Mouse (Mus musculus) C2C12 (cell line): Measurements from ENCODE around the gene Il3ra. TPM values are rescaled to one million over a fixed set of nuclear protein-coding genes. Genes with fewer than 3 reads are reported as not detected.

Source experiments
- H3K27me3 ChIP-seq: one replicate; pipeline ENCODE4 v1.6.1; 2011; ENCODE audit not compliant: control insufficient read depth, insufficient read depth, insufficient read length
- H3K36me3 ChIP-seq: one replicate; pipeline ENCODE4 v1.6.1; 2011; ENCODE audit not compliant: control insufficient read depth, insufficient read depth
- H3K4me3 ChIP-seq: one replicate; pipeline ENCODE4 v1.5.1; 2011; ENCODE audit warnings: mild to moderate bottlenecking, control low read depth; ENCODE audit not compliant: poor library complexity, insufficient read depth, severe bottlenecking
- H3K79me2 ChIP-seq: one replicate; pipeline ENCODE4 v1.6.1; 2011; ENCODE audit not compliant: control insufficient read depth, insufficient read depth
- H3K79me3 ChIP-seq: one replicate; pipeline ENCODE4 v1.6.1; 2011; ENCODE audit warnings: low read depth, control low read depth
- H3ac ChIP-seq: one replicate; pipeline ENCODE3; 2011; ENCODE audit warnings: low read depth; ENCODE audit not compliant: control insufficient read depth, insufficient read length
- CEBPB ChIP-seq: IDR thresholded peaks from one replicate; pipeline ENCODE4 v1.6.1; 2011; ENCODE audit warnings: low read depth, mild to moderate bottlenecking, control low read depth, moderate library complexity
- CTCF ChIP-seq: IDR thresholded peaks from one replicate; pipeline ENCODE4 v1.5.1; 2011; ENCODE audit not compliant: control insufficient read depth, insufficient read depth, insufficient read length
- FOSL1 ChIP-seq: IDR thresholded peaks from one replicate; pipeline ENCODE4 v1.8.0; 2011; ENCODE audit warnings: mild to moderate bottlenecking, low read length; ENCODE audit not compliant: poor library complexity, insufficient read depth, severe bottlenecking
- MAX ChIP-seq: IDR thresholded peaks from one replicate; pipeline ENCODE4 v1.6.1; 2011; ENCODE audit warnings: mild to moderate bottlenecking, control low read depth
- MYOD1 ChIP-seq: IDR thresholded peaks from one replicate; pipeline ENCODE4 v1.6.1; 2011; ENCODE audit warnings: low read depth; ENCODE audit not compliant: control insufficient read depth, insufficient read length
- MYOG ChIP-seq: IDR thresholded peaks from one replicate; pipeline ENCODE4 v1.6.1; 2011; ENCODE audit not compliant: control insufficient read depth, insufficient read length; ENCODE audit errors: extremely low read depth
- USF1 ChIP-seq: IDR thresholded peaks from one replicate; pipeline ENCODE4 v1.6.1; 2011; ENCODE audit warnings: low read depth, mild to moderate bottlenecking, control low read depth, moderate library complexity
- polyA plus RNA-seq: library from polyadenylated mRNA; unstranded; fragments of >200 nt; fragmentation: generic; extraction: Trizol; gene quantifications from one replicate; pipeline ENCODE4 v1.2.1, GENCODE M21; 2012; ENCODE audit warnings: missing spikeins

Il3ra gene
- polyA plus RNA-seq, 1 experiment: 22.8 TPM

GRCm38 (mm10) chr14:14351148-14351455, 5.0 kb downstream of the Il3ra start:
- no peak overlapping the region for H3ac ChIP-seq
- no peaks in the 10 kb centered on the region for H3K27me3 ChIP-seq
- H3K79me3 ChIP-seq: no peaks in the 10 kb centered on the region
- TF ChIP-seq FOSL1 (no peak), MYOG (no peak), USF1 (no peak), CTCF (no peak), CEBPB (no peak)
- no peaks in the 10 kb centered on the region for H3K79me2 ChIP-seq
- H3K36me3 ChIP-seq: no peaks in the 10 kb centered on the region
- H3K4me3 ChIP-seq: no peak overlapping the region

GRCm38 (mm10) chr14:14351721-14352590, 5.9 kb downstream of the Il3ra start:
- H3K36me3 ChIP-seq: no peaks in the 10 kb centered on the region
- TF ChIP-seq MYOG: no peak
- no peak for TF ChIP-seq FOSL1
- no peak for TF ChIP-seq CEBPB
- no peak for TF ChIP-seq MAX
- TF ChIP-seq MYOD1: no peak

GRCm38 (mm10) chr14:14352606-14353005, 6.5 kb downstream of the Il3ra start:
- no peak for TF ChIP-seq MAX
- no peak for TF ChIP-seq MYOD1
- no peak for TF ChIP-seq CEBPB
- TF ChIP-seq FOSL1: no peak
- no peak for TF ChIP-seq USF1
- TF ChIP-seq MYOG: no peak
- no peak for TF ChIP-seq CTCF

More at GRCm38 (mm10) chr14:14351721-14352590, 5.9 kb downstream of the Il3ra start:
- no peaks in the 10 kb centered on the region for H3K79me2 ChIP-seq
- no peaks in the 10 kb centered on the region for H3K27me3 ChIP-seq
- H3K79me3 ChIP-seq: no peaks in the 10 kb centered on the region
- no peak overlapping the region for H3ac ChIP-seq
- no peak overlapping the region for H3K4me3 ChIP-seq

GRCm38 (mm10) chr14:14353081-14353732, 7.1 kb downstream of the Il3ra start:
- Histone ChIP-seq H3ac (no peak overlapping the region), H3K27me3 (no peaks in the 10 kb centered on the region), H3K79me2 (no peaks in the 10 kb centered on the region), H3K79me3 (no peaks in the 10 kb centered on the region), H3K4me3 (no peak overlapping the region), H3K36me3 (no peaks in the 10 kb centered on the region)
- TF ChIP-seq MAX (no peak), CTCF (no peak), MYOG (no peak), USF1 (no peak), MYOD1 (no peak), FOSL1 (no peak), CEBPB (no peak)

More at GRCm38 (mm10) chr14:14352606-14353005, 6.5 kb downstream of the Il3ra start:
- H3K79me2 ChIP-seq: no peaks in the 10 kb centered on the region
- no peak overlapping the region for H3K4me3 ChIP-seq
- H3K36me3 ChIP-seq: no peaks in the 10 kb centered on the region
- no peaks in the 10 kb centered on the region for H3K27me3 ChIP-seq
- H3ac ChIP-seq: no peak overlapping the region
- H3K79me3 ChIP-seq: no peaks in the 10 kb centered on the region

GRCm38 (mm10) chr14:14353740-14354510, 7.8 kb downstream of the Il3ra start:
- Histone ChIP-seq H3K4me3 (no peak overlapping the region), H3ac (no peak overlapping the region), H3K79me3 (no peaks in the 10 kb centered on the region), H3K36me3 (no peaks in the 10 kb centered on the region), H3K27me3 (no peaks in the 10 kb centered on the region), H3K79me2 (no peaks in the 10 kb centered on the region)
- TF ChIP-seq USF1 (no peak), FOSL1 (no peak), CTCF (no peak), CEBPB (no peak), MYOG (no peak), MAX (no peak), MYOD1 (no peak)
